Mouse (Mus musculus): ENCODE data around the gene Abraxas1.

Gene Abraxas1

GRCm38 (mm10) chr5:100820483-100821184 lies at the start of gene Abraxas1:
TSS of gene Abraxas1 (minus strand) at chr5:100820965.
- DNase-seq: peak; percentile 82

GRCm38 (mm10) chr5:100869197-100869895 lies 48.6 kb upstream of the Abraxas1 start:
- DNase-seq: no peak

GRCm38 (mm10) chr5:100866183-100866582 lies 45.4 kb upstream of the Abraxas1 start:
- no peak for DNase-seq

GRCm38 (mm10) chr5:100864438-100864837 lies 43.7 kb upstream of the Abraxas1 start:
- no peak for DNase-seq

- DNase-seq: no peak
Measured at GRCm38 (mm10) chr5:100863091-100863490, 42.3 kb upstream of the Abraxas1 start.

- no peak for DNase-seq
Measured at GRCm38 (mm10) chr5:100861811-100862210, 41.0 kb upstream of the Abraxas1 start.

- DNase-seq: no peak
Measured at GRCm38 (mm10) chr5:100861140-100861539, 40.4 kb upstream of the Abraxas1 start.

GRCm38 (mm10) chr5:100860417-100861053 lies 39.8 kb upstream of the Abraxas1 start:
- DNase-seq: no peak

GRCm38 (mm10) chr5:100856552-100856951 lies 35.8 kb upstream of the Abraxas1 start:
- DNase-seq: no peak

GRCm38 (mm10) chr5:100853963-100854362 lies 33.2 kb upstream of the Abraxas1 start:
- no peak for DNase-seq

GRCm38 (mm10) chr5:100847143-100847542 lies 26.4 kb upstream of the Abraxas1 start:
- no peak for DNase-seq

- no peak for DNase-seq
Measured at GRCm38 (mm10) chr5:100846599-100846920, 25.8 kb upstream of the Abraxas1 start.

GRCm38 (mm10) chr5:100845848-100846598 lies 25.3 kb upstream of the Abraxas1 start:
- DNase-seq: peak; percentile 40

GRCm38 (mm10) chr5:100845485-100845847 lies 24.7 kb upstream of the Abraxas1 start, which contains the start of gene Gpat3:
TSS of gene Gpat3 (plus strand) at chr5:100845713.
- peak; percentile 38 for DNase-seq

GRCm38 (mm10) chr5:100844485-100844884 lies 23.7 kb upstream of the Abraxas1 start:
- no peak for DNase-seq

- DNase-seq: no peak
Measured at GRCm38 (mm10) chr5:100837907-100838306, 17.1 kb upstream of the Abraxas1 start.

- DNase-seq: no peak
Measured at GRCm38 (mm10) chr5:100835862-100836538, 15.2 kb upstream of the Abraxas1 start.

- no peak for DNase-seq
Measured at GRCm38 (mm10) chr5:100833841-100834240, 13.1 kb upstream of the Abraxas1 start.

GRCm38 (mm10) chr5:100832680-100833079 lies 11.9 kb upstream of the Abraxas1 start:
- no peak for DNase-seq

- no peak for DNase-seq
Measured at GRCm38 (mm10) chr5:100828701-100829100, 7.9 kb upstream of the Abraxas1 start.

- no peak for DNase-seq
Measured at GRCm38 (mm10) chr5:100826531-100826930, 5.8 kb upstream of the Abraxas1 start.

GRCm38 (mm10) chr5:100825975-100826374 lies 5.2 kb upstream of the Abraxas1 start:
- DNase-seq: no peak

- no peak for DNase-seq
Measured at GRCm38 (mm10) chr5:100822826-100823225, 2.1 kb upstream of the Abraxas1 start.
